Mouse (Mus musculus) lung, embryonic 14.5 days (tissue): ENCODE results near the gene H2-Eb2. TPM values are rescaled to one million over a fixed set of nuclear protein-coding genes. Genes with fewer than 3 reads are reported as not detected.

Source experiments
- ATAC-seq: fragments of 200-750 bp; cut with Nextera tagmentation; 2 replicates; pipeline ENCODE4 v1.8.0; 2017; ENCODE audit warnings: mild to moderate bottlenecking, moderate TSS enrichment, moderate library complexity; ENCODE audit not compliant: insufficient read depth
- DNase-seq: peaks from one replicate; pipeline ENCODE4 v3.0.0-alpha.2; 2015
- H3K27ac ChIP-seq: fragments of 300-500 bp; sonication (generic); 2 replicates; pipeline ENCODE4 v1.5.1; 2014; ENCODE audit warnings: low read depth, mild to moderate bottlenecking, moderate library complexity
- H3K27me3 ChIP-seq: fragments of 300-500 bp; sonication (generic); 2 replicates; pipeline ENCODE4 v1.6.1; 2014; ENCODE audit warnings: low read length, control low read depth; ENCODE audit not compliant: insufficient read depth
- H3K36me3 ChIP-seq: fragments of 300-500 bp; sonication (generic); 2 replicates; pipeline ENCODE4 v1.6.1; 2014; ENCODE audit warnings: control low read depth; ENCODE audit not compliant: insufficient read depth
- H3K4me1 ChIP-seq: fragments of 300-500 bp; sonication (generic); 2 replicates; pipeline ENCODE4 v1.6.1; 2014; ENCODE audit warnings: antibody characterized with exemption, control low read depth; ENCODE audit not compliant: insufficient read depth
- H3K4me2 ChIP-seq: fragments of 300-500 bp; sonication (generic); 2 replicates; pipeline ENCODE4 v1.6.1; 2014; ENCODE audit warnings: mild to moderate bottlenecking
- H3K4me3 ChIP-seq: fragments of 300-500 bp; sonication (generic); 2 replicates; pipeline ENCODE4 v1.5.1; 2014; ENCODE audit warnings: low read depth, low read length
- H3K9ac ChIP-seq: fragments of 300-500 bp; sonication (generic); 2 replicates; pipeline ENCODE4 v1.6.1; 2014
- H3K9me3 ChIP-seq: fragments of 300-500 bp; sonication (generic); 2 replicates; pipeline ENCODE4 v1.6.1; 2016; ENCODE audit warnings: low read depth, low read length, control low read depth
- CTCF ChIP-seq: IDR thresholded peaks from 2 replicates; pipeline ENCODE4 v1.5.1; 2016; ENCODE audit warnings: antibody characterized with exemption, low read depth
- WGBS: fragments of 180-500 bp; shearing (Covaris S2); extraction: QIAGEN DNeasy Blood & Tissue Kit; methylation state at CpG from one replicate; pipeline ENCODE4 v1.1.7; 2014; 5-methylcytosine and 5-hydroxymethylcytosine counted together
- polyA plus RNA-seq: library from polyadenylated mRNA; unstranded; fragments of >200 nt; fragmentation: Nextera tagmentation; extraction: Ambion mirVana; gene quantifications from 2 replicates; pipeline ENCODE4 v1.2.1, GENCODE M21; 2014

The H2-Eb2 gene
- polyA plus RNA-seq, 1 experiment from 2014 or later = not detected

GRCm38 (mm10) chr17:34288131-34288530 lies 37.3 kb upstream of the H2-Eb2 start:
- Histone ChIP-seq H3K4me3 (no peak overlapping the region), H3K9ac (no peak overlapping the region), H3K27me3 (no peaks in the 10 kb centered on the region), H3K27ac (no peak overlapping the region), H3K4me1 (no peaks in the 10 kb centered on the region), H3K4me2 (no peak overlapping the region), H3K36me3 (no peaks in the 10 kb centered on the region), H3K9me3 (no peaks in the 10 kb centered on the region)
- WGBS = 57% methylated on average over 3 of the region's 3 CpGs
- no peak for ATAC-seq
- TF ChIP-seq CTCF = no peak
- DNase-seq = no peak

GRCm38 (mm10) chr17:34291609-34292008 lies 33.9 kb upstream of the H2-Eb2 start:
- Histone ChIP-seq H3K36me3 (no peaks in the 10 kb centered on the region), H3K4me2 (no peak overlapping the region), H3K4me3 (no peak overlapping the region), H3K9ac (no peak overlapping the region), H3K27me3 (no peaks in the 10 kb centered on the region), H3K27ac (no peak overlapping the region), H3K9me3 (no peaks in the 10 kb centered on the region), H3K4me1 (no peaks in the 10 kb centered on the region)
- 17% methylated on average over 8 of the region's 8 CpGs for WGBS
- DNase-seq (peak; percentile 94), ATAC-seq (peak; percentile 86)
- TF ChIP-seq CTCF = no peak

- Histone ChIP-seq H3K4me2 (no peak overlapping the region), H3K36me3 (no peaks in the 10 kb centered on the region), H3K9me3 (no peaks in the 10 kb centered on the region), H3K27me3 (no peaks in the 10 kb centered on the region), H3K9ac (no peak overlapping the region), H3K27ac (no peak overlapping the region), H3K4me3 (no peak overlapping the region), H3K4me1 (no peaks in the 10 kb centered on the region)
- ATAC-seq (no peak), DNase-seq (no peak)
- TF ChIP-seq CTCF = no peak
- 83% methylated on average over 4 of the region's 4 CpGs for WGBS
Observed at GRCm38 (mm10) chr17:34292570-34292969, 32.9 kb upstream of the H2-Eb2 start.

GRCm38 (mm10) chr17:34293533-34293932 lies 31.9 kb upstream of the H2-Eb2 start:
- Histone ChIP-seq H3K4me3 (no peak overlapping the region), H3K4me1 (no peaks in the 10 kb centered on the region), H3K9me3 (no peaks in the 10 kb centered on the region), H3K36me3 (no peaks in the 10 kb centered on the region), H3K27me3 (no peaks in the 10 kb centered on the region), H3K9ac (no peak overlapping the region), H3K4me2 (no peak overlapping the region), H3K27ac (no peak overlapping the region)
- DNase-seq = no peak
- WGBS = 43% methylated on average over 2 of the region's 2 CpGs
- no peak for TF ChIP-seq CTCF
- no peak for ATAC-seq

GRCm38 (mm10) chr17:34294249-34294648 lies 31.2 kb upstream of the H2-Eb2 start:
- ATAC-seq = no peak
- no peak for TF ChIP-seq CTCF

GRCm38 (mm10) chr17:34295307-34295706 lies 30.2 kb upstream of the H2-Eb2 start:
- Histone ChIP-seq H3K4me2 (no peak overlapping the region), H3K27me3 (no peaks in the 10 kb centered on the region), H3K4me1 (no peaks in the 10 kb centered on the region), H3K4me3 (no peak overlapping the region), H3K9me3 (no peaks in the 10 kb centered on the region), H3K27ac (no peak overlapping the region), H3K9ac (no peak overlapping the region), H3K36me3 (no peaks in the 10 kb centered on the region)
- TF ChIP-seq CTCF = no peak
- DNase-seq = no peak
- ATAC-seq = no peak

More at GRCm38 (mm10) chr17:34294249-34294648, 31.2 kb upstream of the H2-Eb2 start:
- Histone ChIP-seq H3K27ac (no peak overlapping the region), H3K4me2 (no peak overlapping the region), H3K4me1 (no peaks in the 10 kb centered on the region), H3K9me3 (no peaks in the 10 kb centered on the region), H3K36me3 (no peaks in the 10 kb centered on the region), H3K4me3 (no peak overlapping the region), H3K27me3 (no peaks in the 10 kb centered on the region), H3K9ac (no peak overlapping the region)
- 54% methylated on average over 4 of the region's 4 CpGs for WGBS
- no peak for DNase-seq

- no peaks in the 10 kb centered on the region for H3K36me3 ChIP-seq
- H3K9ac ChIP-seq = no peak overlapping the region
- no peaks in the 10 kb centered on the region for H3K4me1 ChIP-seq
- H3K4me3 ChIP-seq = peak overlapping the region; percentile 16; the same call in 1 of the 2 replicates
- H3K27ac ChIP-seq = no peak overlapping the region
- H3K27me3 ChIP-seq = no peaks in the 10 kb centered on the region
- ATAC-seq (peak; percentile 69; the same call in 1 of the 2 replicates), DNase-seq (peak; percentile 91)
- no peaks in the 10 kb centered on the region for H3K9me3 ChIP-seq
- 22% methylated on average over 23 of the region's 23 CpGs for WGBS
- no peak for TF ChIP-seq CTCF
- peak overlapping the region; percentile 56 for H3K4me2 ChIP-seq
Observed at GRCm38 (mm10) chr17:34295891-34296794, 29.3 kb upstream of the H2-Eb2 start.
